Mouse (Mus musculus): ENCODE measurements at regions not wholly inside any gene's neighbourhood (a gene's known extent, or its start where the extent isn't known, plus 50 kb on each side); places are given as distances from the start of the nearest gene placed in this dataset.
"Not testable (repeated sequence)": the region's sequence is repeated elsewhere in the genome, so short reads cannot be mapped to it uniquely, and the experiment has no call there.

- DNase-seq (ENCODE audit: low read depth): no peak
Observed at GRCm38 (mm10) chr11:63211501-63211900, 82.7 kb downstream of the Pmp22 start.

GRCm38 (mm10) chr11:63213043-63213442, 84.3 kb downstream of the Pmp22 start:
- DNase-seq (ENCODE audit: low read depth): peak; percentile 14

- DNase-seq (ENCODE audit: low read depth): no peak
Observed at GRCm38 (mm10) chr11:63213901-63214425, 85.2 kb downstream of the Pmp22 start.

GRCm38 (mm10) chr11:63215993-63216392, 87.2 kb downstream of the Pmp22 start:
- no peak for DNase-seq (ENCODE audit: low read depth)

- DNase-seq (ENCODE audit: low read depth): no peak
Observed at GRCm38 (mm10) chr11:63217049-63217448, 88.3 kb downstream of the Pmp22 start.

- no peak for DNase-seq (ENCODE audit: low read depth)
Observed at GRCm38 (mm10) chr11:63226471-63226870, 97.7 kb downstream of the Pmp22 start.

GRCm38 (mm10) chr11:63230786-63231185, 102.0 kb downstream of the Pmp22 start:
- DNase-seq (ENCODE audit: low read depth): no peak

GRCm38 (mm10) chr11:63233172-63233966, 104.6 kb downstream of the Pmp22 start:
- no peak for DNase-seq (ENCODE audit: low read depth)

GRCm38 (mm10) chr11:63234481-63234880, 105.7 kb downstream of the Pmp22 start:
- DNase-seq (ENCODE audit: low read depth): no peak

- DNase-seq (ENCODE audit: low read depth): no peak
Observed at GRCm38 (mm10) chr11:63238655-63239054, 109.9 kb downstream of the Pmp22 start.

- no peak for DNase-seq (ENCODE audit: low read depth)
Observed at GRCm38 (mm10) chr11:63243906-63244416, 115.2 kb downstream of the Pmp22 start.

- DNase-seq (ENCODE audit: low read depth): no peak
Observed at GRCm38 (mm10) chr11:63245041-63245440, 116.3 kb downstream of the Pmp22 start.

GRCm38 (mm10) chr11:63246052-63246661, 117.4 kb downstream of the Pmp22 start:
- no peak for DNase-seq (ENCODE audit: low read depth)

- no peak for DNase-seq (ENCODE audit: low read depth)
Observed at GRCm38 (mm10) chr11:63252012-63252856, 123.5 kb downstream of the Pmp22 start.

- no peak for DNase-seq (ENCODE audit: low read depth)
Observed at GRCm38 (mm10) chr11:63252968-63253602, 124.3 kb downstream of the Pmp22 start.

- DNase-seq (ENCODE audit: low read depth): peak; percentile 4
Observed at GRCm38 (mm10) chr11:63264432-63265061, 135.8 kb downstream of the Pmp22 start.

GRCm38 (mm10) chr11:63266290-63266689, 137.5 kb downstream of the Pmp22 start:
- DNase-seq (ENCODE audit: low read depth): not testable (repeated sequence)

GRCm38 (mm10) chr11:63276641-63277040, 147.9 kb downstream of the Pmp22 start:
- DNase-seq (ENCODE audit: low read depth): no peak

- no peak for DNase-seq (ENCODE audit: low read depth)
Observed at GRCm38 (mm10) chr11:63281839-63282238, 153.1 kb downstream of the Pmp22 start.

GRCm38 (mm10) chr11:63282541-63282940, 153.8 kb downstream of the Pmp22 start:
- no peak for DNase-seq (ENCODE audit: low read depth)

GRCm38 (mm10) chr11:63286026-63286425, 157.2 kb downstream of the Pmp22 start:
- no peak for DNase-seq (ENCODE audit: low read depth)
